Mouse (Mus musculus): Measurements from ENCODE around the gene Taldo1.

Taldo1 gene

GRCm38 (mm10) chr7:141420030-141420702 is 28.2 kb downstream of the Taldo1 start:
- in situ Hi-C loops (cut with MboI, MseI): no loop called here

- in situ Hi-C loops (cut with MboI, MseI): no loop called here
Measured at GRCm38 (mm10) chr7:141423811-141424210, 31.8 kb downstream of the Taldo1 start.

GRCm38 (mm10) chr7:141426948-141427730 is 35.1 kb downstream of the Taldo1 start:
- in situ Hi-C loops (cut with MboI, MseI): no loop called here

- in situ Hi-C loops (cut with MboI, MseI): no loop called here
Measured at GRCm38 (mm10) chr7:141428701-141429100, 36.7 kb downstream of the Taldo1 start.

GRCm38 (mm10) chr7:141429310-141429709 is 37.3 kb downstream of the Taldo1 start, which contains the start of gene Cend1:
Gene Cend1 (minus strand): TSS chr7:141429491.
- in situ Hi-C loops (cut with MboI, MseI): no loop called here

- in situ Hi-C loops (cut with MboI, MseI): no loop called here
Measured at GRCm38 (mm10) chr7:141429840-141430584, 38.0 kb downstream of the Taldo1 start.

- in situ Hi-C loops (cut with MboI, MseI): no loop called here
Measured at GRCm38 (mm10) chr7:141430585-141431240, 38.7 kb downstream of the Taldo1 start.

GRCm38 (mm10) chr7:141431434-141432185 is 39.6 kb downstream of the Taldo1 start:
- in situ Hi-C loops (cut with MboI, MseI): no loop called here

- in situ Hi-C loops (cut with MboI, MseI): no loop called here
Measured at GRCm38 (mm10) chr7:141432186-141432611, 40.2 kb downstream of the Taldo1 start.

- in situ Hi-C loops (cut with MboI, MseI): no loop called here
Measured at GRCm38 (mm10) chr7:141432741-141433516, 40.9 kb downstream of the Taldo1 start.

GRCm38 (mm10) chr7:141433517-141434400 is 41.8 kb downstream of the Taldo1 start:
- in situ Hi-C loops (cut with MboI, MseI): no loop called here

- in situ Hi-C loops (cut with MboI, MseI): no loop called here
Measured at GRCm38 (mm10) chr7:141434464-141434863, 42.5 kb downstream of the Taldo1 start.

- in situ Hi-C loops (cut with MboI, MseI): no loop called here
Measured at GRCm38 (mm10) chr7:141435129-141435855, 43.3 kb downstream of the Taldo1 start.

- in situ Hi-C loops (cut with MboI, MseI): no loop called here
Measured at GRCm38 (mm10) chr7:141435856-141436522, 44.0 kb downstream of the Taldo1 start.

GRCm38 (mm10) chr7:141436523-141436892 is 44.5 kb downstream of the Taldo1 start:
- in situ Hi-C loops (cut with MboI, MseI): no loop called here

- in situ Hi-C loops (cut with MboI, MseI): no loop called here
Measured at GRCm38 (mm10) chr7:141437178-141438120, 45.5 kb downstream of the Taldo1 start, which contains the start of gene Slc25a22. Gene Slc25a22 (minus strand): TSS chr7:141437892.
